Mouse (Mus musculus) kidney, postnatal 4 days (tissue): ENCODE measurements around the gene Shisal1.

Source experiments
- DNase-seq, 2 experiments: peaks; one replicate each; pipeline ENCODE4 v3.0.0; 2021; ENCODE audit warnings: mixed read lengths in 2 of 2

Shisal1 gene

DNA sequence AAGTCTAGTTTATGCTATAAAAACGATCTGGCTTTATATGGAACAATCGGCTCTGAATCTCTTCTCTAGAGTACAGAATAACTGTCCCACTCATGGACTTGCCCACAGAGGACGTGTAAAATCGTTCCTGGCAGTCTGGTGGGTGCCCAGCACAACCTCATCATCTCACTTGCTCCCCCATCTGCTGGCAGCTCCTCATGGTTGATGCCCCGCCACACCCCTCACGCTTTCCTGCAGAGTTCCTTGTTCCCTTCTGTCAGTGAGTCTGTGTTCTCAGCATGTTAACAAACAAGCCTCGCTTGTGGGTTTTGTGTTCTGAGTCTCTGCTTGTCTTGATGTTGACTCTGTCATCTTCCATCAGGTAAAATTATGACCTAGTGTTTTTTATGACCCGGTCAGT is 79.5 kb downstream of the Shisal1 start:
- DNase-seq: no peak

DNA sequence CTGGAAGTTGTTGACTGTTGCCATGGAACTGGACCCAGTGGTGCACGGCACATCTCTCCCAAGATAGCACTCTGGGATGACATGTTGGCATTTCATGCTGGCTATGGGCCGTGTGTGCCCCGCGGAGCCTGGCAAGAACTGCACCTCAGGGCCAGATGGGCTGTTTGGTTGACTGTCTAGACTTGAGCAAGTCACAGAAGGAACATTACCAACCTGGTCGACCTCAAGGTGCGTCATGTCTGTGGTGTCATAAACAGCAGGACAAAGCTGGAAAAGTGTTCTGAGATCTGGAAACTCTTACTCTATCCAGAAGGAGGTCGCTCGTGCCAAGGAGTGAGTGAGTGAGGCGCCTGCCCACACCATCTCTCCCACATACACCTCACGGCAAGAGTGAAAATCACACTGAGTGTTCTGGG is 80.3 kb downstream of the Shisal1 start:
- DNase-seq: no peak

DNA sequence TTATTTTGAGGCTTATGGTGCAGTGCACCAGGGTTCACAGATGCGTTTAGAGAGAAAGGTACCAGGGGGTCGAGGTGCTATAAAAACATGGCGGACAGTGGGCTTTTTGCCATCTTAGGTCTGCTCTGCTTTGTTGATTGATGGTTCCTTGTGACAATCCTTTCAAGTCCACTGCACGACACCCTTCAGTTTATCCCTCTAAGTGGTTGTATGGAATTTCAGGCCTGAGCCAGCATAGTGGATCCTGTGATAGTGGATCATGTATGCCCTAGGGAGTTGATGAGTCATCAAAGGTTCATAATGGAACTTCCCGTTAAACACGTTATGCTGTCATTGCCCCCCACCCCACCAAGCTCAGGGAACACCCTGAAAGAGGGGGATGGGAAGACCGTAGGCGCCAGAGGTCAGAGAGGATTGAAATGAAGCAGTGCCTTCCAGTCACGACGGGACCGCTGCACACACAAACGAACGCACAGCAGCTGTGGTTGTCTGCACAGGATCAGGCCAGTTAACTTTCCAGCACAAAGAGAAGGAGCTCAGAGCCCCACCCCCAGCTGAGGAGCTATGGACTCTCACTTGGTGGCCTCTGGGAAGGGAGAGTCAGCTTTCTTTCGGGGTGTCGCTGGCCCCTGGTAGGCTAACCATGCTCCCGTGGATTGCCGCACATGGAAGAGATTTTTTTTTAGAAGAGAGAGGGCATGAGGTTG is 81.1 kb downstream of the Shisal1 start:
- peak; percentile 30 to 42 for DNase-seq

DNA sequence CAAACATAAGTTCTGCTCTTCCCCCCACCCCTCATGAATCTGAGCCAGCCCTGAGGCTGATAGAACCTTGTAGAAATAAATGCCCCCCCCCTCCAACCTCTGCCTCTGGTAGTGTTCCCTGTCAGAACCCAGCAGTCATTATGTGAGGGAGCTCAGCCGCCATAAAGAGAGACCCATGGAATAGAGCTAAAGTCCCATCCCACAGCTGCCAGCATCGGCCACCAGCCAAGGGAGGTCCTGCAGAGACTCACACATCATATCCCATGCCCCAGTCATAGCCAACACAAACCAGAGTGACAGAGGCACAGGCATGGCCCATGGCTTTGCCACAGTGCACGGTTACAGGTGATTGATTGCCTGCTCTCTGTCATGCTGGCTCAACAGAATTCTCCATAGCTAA is 82.2 kb downstream of the Shisal1 start:
- no peak for DNase-seq

DNA sequence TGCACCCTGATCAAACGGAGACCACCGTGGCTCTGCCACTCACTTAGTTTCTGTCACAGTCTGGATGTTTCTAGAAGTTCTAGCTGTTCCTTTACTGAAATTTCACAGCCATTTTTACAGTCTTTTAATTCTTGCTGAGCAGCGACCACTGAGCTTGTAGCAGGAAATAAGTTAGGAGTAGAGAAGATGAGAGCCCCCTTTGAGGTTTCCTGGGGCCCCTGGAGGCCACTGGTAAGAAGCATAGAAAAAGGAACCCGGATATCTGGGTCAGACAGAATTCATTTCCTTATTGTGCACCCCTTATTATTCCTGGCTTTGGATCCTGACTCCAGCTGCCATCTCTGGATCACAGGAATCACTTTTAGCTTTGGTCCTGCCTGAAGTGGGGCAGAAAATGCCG is 91.8 kb downstream of the Shisal1 start:
- DNase-seq: no peak

DNA sequence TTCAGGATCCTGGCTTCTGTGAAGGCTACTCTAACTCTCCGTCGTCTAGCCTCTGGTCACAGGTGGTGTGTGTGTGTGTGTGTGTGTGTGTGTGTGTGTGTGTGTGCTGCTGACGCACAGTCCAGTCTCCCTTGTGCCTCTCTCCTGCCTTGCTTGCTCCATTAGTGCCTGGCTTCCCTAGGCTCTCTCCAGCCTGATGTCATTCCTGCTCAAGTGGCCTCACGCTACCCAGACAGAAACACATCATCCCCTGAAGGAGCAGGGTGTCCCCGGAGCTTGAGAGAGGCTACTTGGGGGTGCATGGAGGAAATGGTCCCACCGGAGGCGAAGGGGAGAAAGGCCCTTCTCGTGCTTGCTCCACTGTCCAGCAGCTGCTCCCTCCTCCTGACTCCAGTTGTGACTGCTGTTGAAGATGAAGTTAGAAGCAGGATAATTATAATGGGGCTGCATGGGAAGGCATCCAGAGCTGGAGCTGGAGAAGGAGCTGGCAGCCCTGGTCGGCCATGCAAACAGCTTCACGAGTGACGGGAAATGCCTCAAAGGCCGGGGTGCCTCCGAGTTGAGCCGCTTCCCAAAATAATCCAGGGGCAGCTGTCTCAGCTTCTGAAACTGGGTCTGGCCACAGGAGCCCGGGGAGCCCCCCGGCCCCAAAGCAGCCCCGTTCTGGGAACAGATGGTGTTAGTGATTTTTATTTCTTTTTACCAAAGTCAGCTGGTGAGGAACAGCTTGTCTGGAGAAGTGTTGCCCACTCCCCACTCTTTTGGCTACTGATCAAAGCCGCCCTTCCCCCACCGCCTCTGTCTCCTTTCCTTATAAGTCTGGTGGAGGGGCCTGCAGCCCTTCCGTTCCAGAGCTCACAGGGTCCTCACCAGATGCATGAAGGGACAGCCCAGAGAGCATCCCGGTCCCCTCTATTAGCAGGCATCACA is 94.7 kb downstream of the Shisal1 start:
- DNase-seq: peak; percentile 25 to 47

DNA sequence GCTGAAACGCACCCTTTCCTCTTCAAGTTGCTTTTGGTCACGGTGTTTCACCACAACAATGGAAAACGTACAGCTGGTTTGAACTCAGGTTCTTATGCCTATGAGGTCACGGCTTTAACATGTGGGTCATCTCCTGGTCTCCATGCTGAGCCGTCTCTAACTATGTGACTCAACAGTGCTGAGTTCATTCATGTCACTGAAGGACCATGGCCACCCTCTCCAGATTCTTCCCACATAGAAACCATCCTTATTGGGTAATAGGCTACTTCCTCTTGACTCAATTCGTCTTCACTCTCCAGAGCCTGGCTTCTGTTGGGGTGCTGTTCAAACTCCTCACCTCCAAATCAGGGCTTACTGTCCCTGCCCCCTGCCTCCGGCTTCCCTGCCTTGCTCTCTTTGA is 95.6 kb downstream of the Shisal1 start:
- DNase-seq: no peak

DNA sequence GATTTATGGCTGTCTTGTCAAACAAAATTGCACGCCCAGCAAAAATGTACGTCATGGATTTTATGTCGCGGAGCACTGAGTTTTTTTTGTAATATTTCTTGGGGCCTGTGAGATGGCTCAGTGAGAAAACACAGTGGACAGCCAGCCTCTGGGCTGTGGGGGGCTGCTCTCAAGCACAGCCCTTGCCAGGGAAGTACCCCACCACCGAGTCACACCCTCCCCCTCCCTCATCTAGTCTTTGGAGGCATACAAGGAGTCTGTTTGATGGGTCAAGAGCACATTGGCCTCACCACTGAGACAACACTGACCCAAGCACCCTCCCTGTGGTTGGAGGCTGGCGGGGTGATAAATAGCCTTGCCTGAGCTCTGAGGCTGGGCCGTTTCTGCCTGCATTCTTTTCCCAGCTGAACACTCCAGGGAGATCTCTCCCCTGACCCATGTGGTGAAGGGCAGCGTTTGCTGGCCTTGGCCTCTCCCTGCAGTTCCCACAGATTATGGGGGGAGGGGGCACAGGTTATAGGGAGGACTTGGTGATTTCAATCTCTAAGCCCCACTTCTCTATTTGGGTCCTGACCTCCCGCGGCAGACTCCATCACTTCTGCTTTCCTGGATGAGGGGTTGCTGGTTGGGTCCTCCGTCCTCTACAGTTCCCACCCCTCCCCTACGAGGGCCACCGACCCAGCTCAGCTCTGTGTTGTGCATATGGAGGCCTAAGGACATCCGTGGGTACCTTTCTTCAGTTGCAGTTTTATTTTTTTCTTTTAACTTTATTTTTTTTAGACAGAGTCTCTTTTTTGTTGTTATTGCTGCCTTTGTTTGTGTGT is 96.8 kb downstream of the Shisal1 start:
- peak in 1 of 2 experiments; percentile 27 for DNase-seq

DNA sequence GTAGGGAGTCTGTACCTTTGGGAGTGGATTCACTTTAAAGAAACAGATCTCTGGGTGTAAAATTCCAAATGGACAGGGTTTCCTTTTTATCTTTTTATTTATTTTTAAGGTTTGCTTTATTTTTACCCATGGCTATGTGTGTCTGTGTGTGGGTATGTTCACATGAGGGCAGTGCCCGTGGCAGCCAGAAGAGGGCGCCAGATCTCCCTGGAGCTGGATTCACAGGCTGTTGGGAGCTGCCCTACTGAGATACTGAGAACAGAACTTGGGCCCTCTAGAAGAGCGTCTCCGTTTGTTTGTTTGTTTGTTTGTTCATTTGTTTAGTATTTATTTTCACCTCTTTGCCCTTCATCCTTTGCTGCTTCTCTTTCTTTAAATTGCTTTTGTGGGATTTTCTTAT is 98.1 kb downstream of the Shisal1 start:
- DNase-seq: no peak

DNA sequence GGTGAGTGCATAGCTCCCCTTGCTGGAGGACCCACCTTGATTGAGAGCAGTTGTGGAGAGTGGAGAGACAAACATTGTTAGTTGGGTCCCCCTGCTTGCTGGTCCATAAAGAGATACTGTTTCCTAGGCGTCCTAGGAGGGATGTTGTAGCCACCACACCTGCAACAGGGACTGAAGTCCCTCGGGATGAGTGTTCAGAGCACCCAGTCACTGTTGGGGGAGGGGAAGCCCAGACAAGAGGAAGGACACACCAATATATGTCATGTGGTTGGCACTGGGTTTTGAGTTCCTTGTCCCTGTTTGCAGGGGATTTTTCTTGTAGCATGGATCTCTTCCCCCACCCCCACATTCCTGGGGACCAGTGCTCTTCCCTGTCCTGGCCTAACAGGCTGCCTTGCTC is 106.0 kb downstream of the Shisal1 start:
- no peak for DNase-seq

DNA sequence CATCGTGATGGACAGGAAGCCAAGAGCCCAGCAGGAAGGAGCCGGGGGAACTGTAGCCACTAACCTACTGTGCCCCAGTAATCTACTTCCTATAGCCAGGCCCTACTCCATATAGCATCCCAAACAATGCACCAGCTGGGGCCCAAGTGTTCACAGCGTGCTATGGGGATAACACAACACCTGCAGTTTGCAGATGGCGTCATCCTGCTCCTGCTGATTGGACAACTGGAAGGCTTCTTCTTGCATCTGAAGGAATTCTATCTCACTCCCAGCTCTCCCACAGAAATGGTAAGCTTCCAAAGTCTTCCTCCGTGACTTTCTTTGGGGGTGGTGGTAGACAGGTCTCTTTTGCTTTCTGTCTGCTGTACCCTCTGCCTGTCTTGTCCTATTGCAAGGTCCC is 109.3 kb downstream of the Shisal1 start:
- DNase-seq: no peak

DNA sequence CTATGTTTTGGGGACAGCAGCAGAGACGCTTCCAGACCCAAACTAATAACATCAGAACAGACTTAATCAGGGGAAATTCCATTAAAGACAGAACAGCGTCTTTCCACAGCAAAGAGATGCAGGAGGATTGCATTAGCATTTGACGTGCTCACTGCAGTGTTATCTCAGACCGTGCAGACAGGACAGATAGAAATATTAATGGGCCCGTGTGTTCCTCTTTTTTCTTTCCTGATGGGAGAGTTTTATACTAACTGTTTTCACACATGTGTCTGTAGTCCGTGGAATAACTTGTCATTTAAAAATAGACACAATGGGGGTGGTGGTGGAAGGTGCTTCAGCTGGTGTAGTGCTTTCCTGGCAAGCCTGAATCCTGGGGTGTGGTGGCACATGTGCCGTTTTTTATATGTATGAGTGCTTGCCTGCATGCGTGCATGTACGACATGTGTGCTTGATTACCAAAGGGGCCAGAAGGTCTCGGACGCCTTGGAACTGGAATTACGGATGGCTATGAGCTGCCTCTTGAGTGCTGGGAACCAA is 110.5 kb downstream of the Shisal1 start:
- DNase-seq: no peak

DNA sequence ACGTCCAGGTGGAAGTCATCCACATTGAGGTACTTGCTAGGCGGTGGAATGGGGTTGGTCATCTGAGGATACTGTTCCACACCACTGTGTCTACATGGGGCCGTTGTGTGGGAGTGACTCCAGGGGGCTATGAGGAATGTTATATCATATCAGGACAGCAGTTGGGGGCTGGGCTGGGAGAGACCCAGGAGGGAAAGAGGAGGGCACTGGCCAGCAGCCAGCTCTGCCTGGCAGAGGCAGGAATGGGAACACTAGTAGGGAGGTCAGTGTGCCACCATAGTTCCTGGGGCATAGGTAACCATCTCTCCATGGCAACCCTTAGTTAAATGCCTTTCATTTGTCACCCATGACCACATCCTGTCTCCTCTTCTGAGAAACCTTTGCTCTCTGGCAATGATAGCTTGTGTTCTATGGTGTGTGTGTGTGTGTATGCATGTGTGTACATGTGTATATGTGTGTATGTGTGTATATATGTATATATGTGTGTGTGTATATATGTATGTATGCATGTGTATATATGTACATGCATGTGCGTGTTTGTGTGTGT is 115.8 kb downstream of the Shisal1 start:
- peak in 1 of 2 experiments; percentile 59 for DNase-seq

DNA sequence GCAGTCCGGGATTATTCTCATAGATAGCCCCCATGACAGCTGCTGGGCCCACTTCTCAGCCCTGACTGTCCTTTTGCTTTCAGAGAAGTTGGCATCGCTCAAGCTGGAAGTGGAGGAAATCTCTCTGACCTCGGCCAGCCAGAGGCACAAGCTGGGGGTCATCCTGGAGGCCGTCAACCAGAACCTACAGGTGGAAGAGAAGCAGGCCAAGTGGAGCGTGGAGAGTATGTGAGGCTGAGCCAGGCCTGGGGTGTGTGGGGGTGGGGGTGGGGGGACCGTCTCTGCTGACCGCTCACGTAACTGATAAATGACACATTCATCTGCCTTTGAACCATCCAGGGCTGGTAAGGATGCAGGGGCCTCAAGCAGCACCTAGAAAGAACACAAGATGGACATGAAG is 117.0 kb downstream of the Shisal1 start:
- DNase-seq: peak in 1 of 2 experiments; percentile 52
